Mouse (Mus musculus) cortical plate, adult 2 months (tissue): ENCODE data around the gene Gm20425.

Experiments
- CTCF ChIP-seq: fragments of 200-500 bp; IDR thresholded peaks from 2 replicates; pipeline ENCODE4 v1.5.1; 2011; ENCODE audit warnings: mild to moderate bottlenecking, control low read depth, low read length; ENCODE audit not compliant: insufficient read depth; ENCODE audit errors: extremely low read depth
- POLR2A ChIP-seq: fragments of 200-500 bp; IDR thresholded peaks from 2 replicates; pipeline ENCODE4 v1.6.1; 2011; ENCODE audit warnings: mild to moderate bottlenecking, low read length, control low read depth; ENCODE audit not compliant: insufficient read depth; ENCODE audit errors: extremely low read depth

- TF ChIP-seq CTCF (no peak), POLR2A (no peak)
These were observed 1.6 kb downstream of the Gm20425 start for GRCm38 (mm10) chr9:103228370-103229003.
